Mouse (Mus musculus): ENCODE data around the gene Krtcap2.

The Krtcap2 gene

GRCm38 (mm10) chr3:89280606-89281511 lies 35.1 kb downstream of the Krtcap2 start, which contains the start of gene Efna1:
Efna1 (minus strand) TSS chr3:89281142.
- DNase-seq (ENCODE audit: low spot score): peak; percentile 59

GRCm38 (mm10) chr3:89281579-89282290 lies 36.0 kb downstream of the Krtcap2 start:
- DNase-seq (ENCODE audit: low spot score): peak; percentile 81

DNA sequence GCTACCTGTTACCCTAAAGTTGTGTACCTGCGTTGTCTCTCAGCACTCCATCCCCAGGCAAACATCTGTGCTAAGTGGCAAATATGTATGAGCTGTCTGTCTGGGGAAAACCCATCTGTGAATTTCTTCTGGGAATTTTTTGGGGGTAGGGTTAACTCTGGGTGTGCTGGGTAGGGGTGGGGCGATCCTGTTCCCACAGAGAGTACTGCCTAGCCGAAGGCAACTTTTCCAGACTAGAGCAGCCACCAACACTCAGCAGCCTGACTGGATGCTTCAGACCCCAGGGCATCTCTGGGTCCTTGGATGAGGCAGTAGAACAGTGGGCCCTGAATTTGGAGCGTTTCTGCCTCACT lies 36.5 kb downstream of the Krtcap2 start:
- no peak for DNase-seq (ENCODE audit: low spot score)

DNA sequence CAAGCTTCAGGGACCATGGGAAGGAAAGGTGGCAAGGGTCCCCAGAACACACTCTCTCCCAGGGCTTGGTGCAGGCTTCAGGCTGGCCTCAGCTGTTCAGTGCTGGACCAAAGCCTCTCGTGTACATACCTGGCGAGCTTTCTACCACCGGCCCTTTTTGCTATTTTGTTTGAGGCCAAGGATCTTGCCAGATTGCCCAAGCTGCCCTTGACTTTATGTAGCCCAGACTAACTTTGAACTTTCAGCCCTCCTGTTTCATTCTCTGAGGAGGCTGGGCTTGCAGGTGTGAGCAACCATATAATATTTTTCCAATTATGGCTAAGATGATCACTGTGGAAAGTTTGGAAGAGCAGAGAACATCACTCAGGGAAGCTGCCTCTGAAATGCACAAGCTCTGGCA lies 38.5 kb downstream of the Krtcap2 start:
- DNase-seq (ENCODE audit: low spot score): no peak

DNA sequence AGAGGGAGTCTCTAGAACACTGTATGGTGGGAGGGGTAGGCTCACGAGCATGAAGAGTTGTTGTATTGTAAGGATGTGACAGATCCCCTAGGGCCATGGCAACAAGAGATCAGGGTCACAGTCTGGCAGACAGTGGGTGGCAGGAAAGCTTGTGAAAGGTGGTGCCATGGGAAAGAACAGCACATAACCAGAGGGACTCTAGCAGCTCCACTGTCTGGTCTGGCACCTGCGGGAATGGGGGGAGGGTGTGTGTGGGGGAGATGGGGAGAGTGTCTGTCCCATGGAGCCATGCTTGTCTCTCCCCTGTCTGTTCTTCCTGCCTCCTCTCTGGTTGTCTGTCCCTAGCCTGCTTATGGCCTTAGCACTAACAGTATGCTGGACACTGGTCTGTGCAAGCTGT lies 39.8 kb downstream of the Krtcap2 start:
- DNase-seq (ENCODE audit: low spot score): no peak

GRCm38 (mm10) chr3:89287286-89287685 lies 41.5 kb downstream of the Krtcap2 start:
- DNase-seq (ENCODE audit: low spot score): no peak

- no peak for DNase-seq (ENCODE audit: low spot score)
Measured at GRCm38 (mm10) chr3:89288503-89288928, 42.8 kb downstream of the Krtcap2 start.

- DNase-seq (ENCODE audit: low spot score): no peak
Measured at GRCm38 (mm10) chr3:89291874-89292273, 46.1 kb downstream of the Krtcap2 start.

DNA sequence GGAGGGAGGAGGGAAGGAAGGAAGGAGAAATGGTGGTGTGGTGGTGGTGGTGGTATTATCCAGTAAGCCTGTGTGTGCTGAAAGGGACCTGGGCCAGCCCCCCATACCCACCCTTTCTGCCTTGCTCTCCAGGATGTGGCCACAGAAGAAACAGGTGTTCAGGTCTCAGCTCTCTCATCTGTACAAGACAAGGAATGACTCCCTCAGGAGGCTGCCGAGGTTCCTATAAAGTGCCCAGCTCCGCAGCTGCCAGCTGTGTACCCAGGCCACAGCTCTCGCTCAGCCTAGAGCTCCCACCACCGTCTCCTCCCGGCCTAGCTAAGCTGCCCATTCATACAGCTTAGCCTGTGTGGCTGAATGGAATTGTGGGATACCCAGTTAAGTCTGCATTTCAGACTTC lies 46.5 kb downstream of the Krtcap2 start:
- no peak for DNase-seq (ENCODE audit: low spot score)

DNA sequence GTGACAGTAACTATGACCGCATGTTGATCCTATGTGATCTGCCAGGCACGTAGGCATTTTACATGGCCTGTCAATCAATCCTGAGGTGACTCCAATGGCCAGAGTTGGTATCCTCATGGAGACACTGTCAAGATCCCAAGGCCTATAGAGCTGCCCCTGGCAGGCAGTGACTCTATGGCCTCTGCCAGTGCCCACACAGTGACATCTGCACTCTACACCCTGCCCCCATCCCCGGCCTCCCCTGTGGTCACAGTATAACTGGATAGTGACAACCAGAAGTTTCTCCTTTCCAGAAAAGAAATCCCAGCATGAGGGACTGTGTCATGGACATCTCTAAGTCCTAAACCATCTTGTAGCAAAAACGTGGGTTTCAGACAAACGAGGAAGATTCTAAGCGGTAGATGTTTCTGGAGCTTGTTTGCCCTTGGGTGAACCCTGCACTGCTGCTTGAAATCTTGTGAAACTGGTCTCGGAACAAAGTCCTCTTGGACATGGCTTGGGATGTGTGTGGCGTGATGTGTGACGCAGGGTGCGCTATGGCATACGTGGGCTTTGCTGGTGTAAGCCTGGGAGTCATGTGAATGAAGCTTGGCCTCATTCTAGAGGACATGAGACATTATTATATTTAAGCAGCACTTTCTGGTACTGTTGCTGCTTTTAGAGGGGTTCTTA lies 47.6 kb downstream of the Krtcap2 start:
- no peak for DNase-seq (ENCODE audit: low spot score)

GRCm38 (mm10) chr3:89294195-89294594 lies 48.4 kb downstream of the Krtcap2 start:
- no peak for DNase-seq (ENCODE audit: low spot score)

GRCm38 (mm10) chr3:89295685-89296230 lies 50.0 kb downstream of the Krtcap2 start:
- DNase-seq (ENCODE audit: low spot score): no peak

DNA sequence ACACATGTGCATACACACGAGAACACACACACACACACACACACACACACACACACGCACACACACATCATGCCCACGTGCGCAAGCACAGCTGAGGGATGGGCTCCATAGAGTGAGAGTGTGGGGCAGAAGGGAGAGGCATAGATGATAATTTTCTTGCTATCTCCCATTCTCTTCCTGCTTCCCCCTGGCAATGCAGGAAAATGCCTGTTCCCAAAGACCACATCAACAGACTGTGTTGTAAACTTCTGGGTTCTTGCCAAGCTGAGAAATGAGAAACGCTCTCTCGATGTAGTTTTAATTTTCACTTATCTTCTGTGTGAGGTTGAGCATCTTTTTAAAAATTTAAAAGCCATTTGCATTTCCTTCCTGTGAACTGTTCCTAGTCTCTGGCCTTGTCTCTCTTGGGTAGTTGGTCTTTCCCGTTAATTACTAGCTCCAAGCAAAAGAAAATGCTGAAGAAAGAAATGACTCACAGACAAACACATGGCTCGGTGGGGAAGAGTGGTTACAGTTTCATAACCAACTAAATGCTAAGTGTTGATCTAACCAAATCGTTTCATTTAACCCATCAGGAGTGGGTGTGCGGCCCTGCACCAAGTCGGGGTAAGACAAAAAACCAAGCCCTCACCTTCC lies 51.1 kb downstream of the Krtcap2 start:
- DNase-seq (ENCODE audit: low spot score): no peak

DNA sequence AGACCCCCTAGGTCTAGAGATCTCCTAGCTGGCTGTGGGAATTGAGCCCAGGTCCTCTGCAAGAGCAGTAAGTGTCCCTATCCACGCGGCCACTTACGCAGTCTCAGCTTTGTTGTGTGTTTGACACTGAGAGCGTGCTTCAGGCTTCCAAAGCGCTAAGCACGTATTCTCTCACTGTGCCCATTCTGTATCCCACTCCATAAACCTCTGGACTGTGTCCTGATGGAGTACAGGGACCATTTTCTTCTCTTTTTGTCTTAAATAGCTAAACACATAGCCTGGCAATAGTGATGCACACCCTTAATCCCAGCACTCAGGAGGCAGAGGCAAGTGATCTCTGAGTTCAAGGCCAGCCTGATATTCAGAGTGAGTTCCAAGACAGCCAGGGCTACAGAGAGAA lies 53.1 kb downstream of the Krtcap2 start:
- no peak for DNase-seq (ENCODE audit: low spot score)

GRCm38 (mm10) chr3:89299499-89299898 lies 53.7 kb downstream of the Krtcap2 start:
- no peak for DNase-seq (ENCODE audit: low spot score)

Data from layer of hippocampus, adult 11-12 months (tissue).